16 mouse cellular contexts compared by ENCODE assay signal in genomic region chr3:65365184-65365583, GRCm38 (mm10). TPM values are rescaled to one million over a fixed set of nuclear protein-coding genes. Genes with fewer than 3 reads are reported as not detected.
DNase-seq lines count a peak whose midpoint lies in the region; ATAC-seq and TF ChIP-seq lines count a peak whose summit lies in the region.
"Had no signal": no experiment of that assay in that cellular context is flagged by ENCODE, and none has a peak within 500 bp of the region (broad histone marks: within the 10 kb centered on the region; RNA-seq: fewer than 3 reads in every experiment).

No protein-coding gene starts in this region.

- no peaks in the 10 kb centered on the region for H3K27me3 ChIP-seq in embryonic facial prominence, embryonic 11.5 days (ENCODE audit: control insufficient read depth, insufficient read depth, low read length)
- H3K27me3 ChIP-seq in embryonic facial prominence, embryonic 10.5 days (replicated peaks; ENCODE audit: low read depth, poor library complexity, severe bottlenecking) = no peaks in the 10 kb centered on the region
- H3K27me3 ChIP-seq in kidney, postnatal 0 days (ENCODE audit: insufficient read depth, low read length) = no peaks in the 10 kb centered on the region
- H3K27me3 ChIP-seq: forebrain, embryonic 12.5 days; hindbrain, embryonic 13.5 days; midbrain, embryonic 13.5 days had no signal

- no peaks in the 10 kb centered on the region for H3K36me3 ChIP-seq in embryonic facial prominence, embryonic 11.5 days (replicated peaks; ENCODE audit: control insufficient read depth, insufficient read depth, low read depth, low read length)
- peaks cover 28% of the 10 kb centered on the region for H3K36me3 ChIP-seq in embryonic facial prominence, embryonic 10.5 days (replicated peaks)
- 0 out of 2 replicates have a peak, but pooled peaks cover under 1% of the 10 kb centered on the region for H3K36me3 ChIP-seq in kidney, postnatal 0 days (ENCODE audit: insufficient read depth, low read length)

- no peak overlapping the region for H3K27ac ChIP-seq in embryonic facial prominence, embryonic 11.5 days (replicated peaks; ENCODE audit: low read depth, low read length)
- H3K27ac ChIP-seq in embryonic facial prominence, embryonic 10.5 days (replicated peaks) = no peak overlapping the region
- H3K27ac ChIP-seq in kidney, postnatal 0 days = no peak overlapping the region
- H3K27ac ChIP-seq: forebrain, embryonic 12.5 days; hindbrain, embryonic 13.5 days; liver, embryonic 14.5 days; midbrain, embryonic 13.5 days had no signal

- WGBS in embryonic facial prominence, embryonic 11.5 days = 55% methylated on average over 6 of the region's 6 CpGs
- 64% methylated on average over 6 of the region's 6 CpGs for WGBS in embryonic facial prominence, embryonic 10.5 days
- WGBS in kidney, postnatal 0 days = 59% methylated on average over 6 of the region's 6 CpGs

- TF ChIP-seq CTCF in kidney, postnatal 0 days (IDR thresholded peaks at IDR 0.05; ENCODE audit: low read depth) = no peak

- H3K4me2 ChIP-seq in embryonic facial prominence, embryonic 11.5 days (ENCODE audit: low read depth, low read length) = no peak overlapping the region
- H3K4me2 ChIP-seq in kidney, postnatal 0 days (ENCODE audit: low read length) = no peak overlapping the region
- H3K4me2 ChIP-seq: forebrain, embryonic 12.5 days; hindbrain, embryonic 13.5 days; midbrain, embryonic 13.5 days had no signal

- intact Hi-C loops in left cerebral cortex, postnatal 14 days (cut with DNase I) = no loop called here

- H3K4me1 ChIP-seq in embryonic facial prominence, embryonic 11.5 days (ENCODE audit: control insufficient read depth, insufficient read depth, low read length) = no peaks in the 10 kb centered on the region
- peaks cover 5% of the 10 kb centered on the region; the same call in 1 of the 2 replicates for H3K4me1 ChIP-seq in embryonic facial prominence, embryonic 10.5 days
- H3K4me1 ChIP-seq in kidney, postnatal 0 days (replicated peaks; ENCODE audit: insufficient read depth, low read length) = no peaks in the 10 kb centered on the region
- H3K4me1 ChIP-seq: forebrain, embryonic 12.5 days; midbrain, embryonic 13.5 days had no signal

- no peak for ATAC-seq in embryonic facial prominence, embryonic 11.5 days (replicated peaks; ENCODE audit: insufficient number of reproducible peaks, low FRiP score, low TSS enrichment, low read depth)
- no peak for ATAC-seq in kidney, postnatal 0 days (replicated peaks; ENCODE audit: low FRiP score, low read depth)
- ATAC-seq: intestine, embryonic 16.5 days; midbrain, embryonic 13.5 days had no signal

- H3K9ac ChIP-seq in embryonic facial prominence, embryonic 11.5 days (replicated peaks; ENCODE audit: low read length) = no peak overlapping the region
- H3K9ac ChIP-seq in kidney, postnatal 0 days (ENCODE audit: low read depth, low read length) = no peak overlapping the region
- H3K9ac ChIP-seq: forebrain, embryonic 12.5 days; hindbrain, embryonic 13.5 days; liver, embryonic 14.5 days; midbrain, embryonic 13.5 days had no signal

- H3K9me3 ChIP-seq in embryonic facial prominence, embryonic 11.5 days (replicated peaks; ENCODE audit: control insufficient read depth, low read length) = no peaks in the 10 kb centered on the region
- H3K9me3 ChIP-seq in embryonic facial prominence, embryonic 10.5 days = no peaks in the 10 kb centered on the region
- H3K9me3 ChIP-seq in kidney, postnatal 0 days (replicated peaks; ENCODE audit: low read length) = no peaks in the 10 kb centered on the region
- H3K9me3 ChIP-seq: forebrain, embryonic 12.5 days; hindbrain, embryonic 13.5 days; midbrain, embryonic 13.5 days had no signal

- DNase-seq in embryonic facial prominence, embryonic 11.5 days (ENCODE audit: low spot score) = peak; percentile 18
- no peak for DNase-seq in embryonic facial prominence, embryonic 10.5 days (ENCODE audit: low spot score)
- DNase-seq in kidney, postnatal 0 days (ENCODE audit: low spot score) = peak; percentile 49
- DNase-seq in kidney, adult 8-10 months = no peak
- DNase-seq in adrenal gland, postnatal 14 days = peak; percentile 77
- peak; percentile 23 for DNase-seq in mesoderm, embryonic 11.5 days (ENCODE audit: low read depth, low spot score)
- no peak for DNase-seq in retina, embryonic 14.5 days (ENCODE audit: low spot score)
- no peak for DNase-seq in left cerebral cortex, postnatal 14 days (ENCODE audit: low spot score in 2 of 2)
- DNase-seq: cerebellum, adult 18-20 months; lung, postnatal 14 days; thymus, postnatal 4 days had no signal

- no peak overlapping the region for H3K4me3 ChIP-seq in embryonic facial prominence, embryonic 11.5 days (ENCODE audit: low read depth, low read length)
- no peak overlapping the region for H3K4me3 ChIP-seq in embryonic facial prominence, embryonic 10.5 days
- no peak overlapping the region for H3K4me3 ChIP-seq in kidney, postnatal 0 days (replicated peaks; ENCODE audit: low read depth, low read length)
- H3K4me3 ChIP-seq: forebrain, embryonic 12.5 days; hindbrain, embryonic 13.5 days; midbrain, embryonic 13.5 days had no signal

RNA-seq across cellular contexts. Expression of gene Ssr3, which starts 27.2 kb away (rescaled TPM):
- polyA plus RNA-seq in embryonic facial prominence, embryonic 11.5 days (2014; fragmentation: Nextera tagmentation; extraction: Ambion mirVana) = 306 and 333 TPM in 2 replicates
- polyA plus RNA-seq in embryonic facial prominence, embryonic 10.5 days (2016; fragmentation: Nextera tagmentation; extraction: Ambion mirVana) = 226 and 227 TPM in 2 replicates
- 255 and 275 TPM in 2 replicates for polyA plus RNA-seq in kidney, postnatal 0 days (2015; fragmentation: Nextera tagmentation; extraction: Ambion mirVana)
- total RNA-seq in adrenal gland, postnatal 14 days (2021) = 168 and 188 TPM in 2 replicates
- total RNA-seq in left cerebral cortex, postnatal 14 days (2021) = 10 to 100 TPM; 93.8 to 96.4 TPM

Comparison
In these comparisons a context has a peak if more than half of its experiments do, and no peak if none do; other contexts are left out.
1. DNase-seq: peak in embryonic facial prominence, embryonic 11.5 days (single experiment), kidney, postnatal 0 days (single experiment), adrenal gland, postnatal 14 days (single experiment) and mesoderm, embryonic 11.5 days (single experiment); none in embryonic facial prominence, embryonic 10.5 days (single experiment), kidney, adult 8-10 months (0 of 2), retina, embryonic 14.5 days (single experiment) and left cerebral cortex, postnatal 14 days (0 of 2).